Mouse (Mus musculus) stomach, embryonic 16.5 days (tissue): ENCODE data around the gene Senp7. TPM values are rescaled to one million over a fixed set of nuclear protein-coding genes. Genes with fewer than 3 reads are reported as not detected.
"Not testable (repeated sequence)": the region's sequence is repeated elsewhere in the genome, so short reads cannot be mapped to it uniquely, and the experiment has no call there.

Experiments
- ATAC-seq: fragments of 200-750 bp; cut with Nextera tagmentation; 2 replicates; pipeline ENCODE4 v1.8.0; 2017; ENCODE audit warnings: moderate number of reproducible peaks, moderate TSS enrichment; ENCODE audit not compliant: insufficient read depth, low FRiP score
- H3K27ac ChIP-seq: fragments of 300-500 bp; sonication (generic); 2 replicates; pipeline ENCODE4 v1.5.1; 2014; ENCODE audit warnings: low read length
- H3K27me3 ChIP-seq: fragments of 300-500 bp; sonication (generic); 2 replicates; pipeline ENCODE4 v1.6.1; 2014; ENCODE audit warnings: low read length, control low read depth, mixed read lengths; ENCODE audit not compliant: control insufficient read depth, insufficient read depth
- H3K36me3 ChIP-seq: fragments of 300-500 bp; sonication (generic); 2 replicates; pipeline ENCODE4 v1.6.1; 2014; ENCODE audit warnings: low read length; ENCODE audit not compliant: control insufficient read depth, insufficient read depth
- H3K4me1 ChIP-seq: fragments of 300-500 bp; sonication (generic); 2 replicates; pipeline ENCODE4 v1.6.1; 2014; ENCODE audit warnings: low read length, control low read depth, mixed read lengths; ENCODE audit not compliant: control insufficient read depth, insufficient read depth
- H3K4me2 ChIP-seq: fragments of 300-500 bp; sonication (generic); 2 replicates; pipeline ENCODE4 v1.6.1; 2014; ENCODE audit warnings: low read depth, low read length, mixed read lengths
- H3K4me3 ChIP-seq: fragments of 300-500 bp; sonication (generic); replicated peaks from 2 replicates; pipeline ENCODE4 v1.5.1; 2014; ENCODE audit warnings: mild to moderate bottlenecking, low read length
- H3K9ac ChIP-seq: fragments of 300-500 bp; sonication (generic); 2 replicates; pipeline ENCODE4 v1.6.1; 2014; ENCODE audit warnings: low read length
- H3K9me3 ChIP-seq: fragments of 300-500 bp; sonication (generic); replicated peaks from 2 replicates; pipeline ENCODE4 v1.6.1; 2016; ENCODE audit warnings: low read length, control low read depth; ENCODE audit not compliant: control insufficient read depth
- WGBS: fragments of 180-500 bp; shearing (Covaris S2); extraction: QIAGEN DNeasy Blood & Tissue Kit; methylation state at CpG from one replicate; pipeline ENCODE4 v1.1.7; 2014; 5-methylcytosine and 5-hydroxymethylcytosine counted together
- polyA plus RNA-seq: library from polyadenylated mRNA; unstranded; fragments of >200 nt; fragmentation: Nextera tagmentation; extraction: Ambion mirVana; gene quantifications from 2 replicates; pipeline ENCODE4 v1.2.1, GENCODE M21; 2015

The Senp7 gene
- polyA plus RNA-seq, 1 experiment from 2014 or later, result 27.0 TPM

DNA sequence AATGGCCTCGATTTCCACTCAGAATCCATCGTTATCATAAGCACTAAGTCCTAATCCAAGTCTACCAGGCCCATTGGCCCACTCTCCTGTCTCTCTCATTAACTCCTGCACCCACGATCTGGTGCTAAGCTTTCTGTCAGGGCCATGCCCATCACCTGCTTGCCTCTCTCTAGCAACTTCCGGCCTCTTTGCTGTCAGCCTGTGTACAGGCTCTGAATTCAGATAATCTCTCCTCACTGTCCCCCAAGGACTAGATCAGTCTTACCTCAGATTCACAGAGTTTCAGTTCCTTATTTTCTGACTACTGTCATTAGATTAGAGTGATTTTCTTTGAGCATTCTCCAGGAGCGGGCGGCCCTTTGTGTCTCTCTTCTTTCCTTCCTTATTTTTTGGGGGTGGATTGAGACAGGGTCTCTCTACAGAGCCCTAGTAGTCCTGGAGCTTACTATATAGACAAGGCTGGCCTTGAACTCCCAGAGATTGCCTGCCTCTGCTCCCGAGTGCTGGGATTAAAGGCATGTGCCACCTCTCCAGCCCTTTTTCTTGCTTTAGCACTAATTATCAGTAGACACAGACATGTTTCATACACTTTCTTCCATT, 14.0 kb downstream of the Senp7 start:
- 72% methylated on average over 7 of the region's 7 CpGs for WGBS
- Histone ChIP-seq H3K27me3 (no peaks in the 10 kb centered on the region), H3K27ac (no peak overlapping the region), H3K4me2 (no peak overlapping the region), H3K9me3 (no peaks in the 10 kb centered on the region), H3K4me1 (no peaks in the 10 kb centered on the region), H3K9ac (no peak overlapping the region), H3K4me3 (no peak overlapping the region), H3K36me3 (no peaks in the 10 kb centered on the region)
- ATAC-seq, result no peak

DNA sequence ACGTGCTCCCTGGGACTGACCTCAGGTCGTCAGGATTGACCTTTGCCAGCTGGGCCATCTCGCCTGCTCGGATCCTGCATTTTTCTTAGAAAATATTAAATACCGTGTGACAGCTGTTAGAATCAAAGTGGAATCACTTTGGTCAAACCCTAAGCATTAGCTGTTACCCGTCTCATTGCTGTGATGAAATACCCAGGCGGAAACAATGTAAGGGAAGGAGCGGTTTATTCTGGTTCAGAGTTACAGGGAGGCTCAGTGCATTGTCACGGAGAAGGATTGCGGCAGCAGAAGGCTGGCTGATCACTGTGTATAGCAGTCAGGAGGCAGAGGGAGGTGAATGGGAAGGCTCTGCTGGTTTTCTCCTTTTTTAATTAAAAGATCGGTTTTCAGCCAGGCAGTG, 14.8 kb downstream of the Senp7 start:
- ATAC-seq, result no peak
- 57% methylated on average over 11 of the region's 11 CpGs for WGBS

DNA sequence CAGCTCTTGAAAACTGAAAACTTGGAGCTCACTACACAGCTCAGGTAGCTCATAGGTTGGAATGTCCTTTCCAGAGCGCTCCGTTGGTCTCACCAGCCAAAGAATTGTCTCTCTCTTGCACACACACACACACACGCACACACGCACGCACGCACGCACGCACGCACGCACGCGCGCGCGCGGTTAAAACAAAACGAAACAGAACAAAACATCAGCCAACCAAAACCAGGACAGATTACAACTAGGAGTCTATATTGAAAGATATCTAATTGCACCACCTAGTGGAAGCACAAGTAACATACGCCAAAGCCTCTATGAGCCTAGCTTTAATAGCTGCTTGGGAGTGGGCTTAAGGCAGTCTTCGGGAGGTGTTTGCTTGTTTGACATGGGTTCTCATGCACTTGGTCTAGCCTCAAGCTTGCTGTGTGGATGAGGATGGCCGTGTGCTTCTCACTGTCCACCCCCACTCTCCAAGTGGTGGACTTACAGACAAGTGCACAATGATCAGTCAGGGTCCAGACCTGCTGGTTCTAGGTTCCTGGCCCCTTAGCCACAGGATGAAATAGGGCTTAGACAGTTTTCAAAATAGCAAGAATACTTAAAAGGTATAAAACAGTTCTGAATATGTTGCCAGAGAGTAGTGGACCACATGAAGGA, 16.3 kb downstream of the Senp7 start:
- Histone ChIP-seq H3K9ac (peak overlapping the region; percentile 71), H3K27me3 (no peaks in the 10 kb centered on the region), H3K27ac (0 out of 2 replicates have a peak overlapping the region, but pooled peaks have one; percentile 38), H3K9me3 (no peaks in the 10 kb centered on the region), H3K36me3 (no peaks in the 10 kb centered on the region), H3K4me1 (no peaks in the 10 kb centered on the region), H3K4me2 (peak overlapping the region; percentile 58), H3K4me3 (peak overlapping the region; percentile 55)
- peak; percentile 79 for ATAC-seq
- 3% methylated on average over 20 of the region's 20 CpGs for WGBS

More for the DNA sequence above, 14.8 kb downstream of the Senp7 start:
- no peaks in the 10 kb centered on the region for H3K36me3 ChIP-seq
- H3K27ac ChIP-seq, result no peak overlapping the region
- no peaks in the 10 kb centered on the region for H3K27me3 ChIP-seq
- H3K4me1 ChIP-seq, result no peaks in the 10 kb centered on the region
- H3K4me2 ChIP-seq, result no peak overlapping the region
- H3K9ac ChIP-seq, result no peak overlapping the region
- H3K9me3 ChIP-seq, result no peaks in the 10 kb centered on the region
- H3K4me3 ChIP-seq, result no peak overlapping the region

DNA sequence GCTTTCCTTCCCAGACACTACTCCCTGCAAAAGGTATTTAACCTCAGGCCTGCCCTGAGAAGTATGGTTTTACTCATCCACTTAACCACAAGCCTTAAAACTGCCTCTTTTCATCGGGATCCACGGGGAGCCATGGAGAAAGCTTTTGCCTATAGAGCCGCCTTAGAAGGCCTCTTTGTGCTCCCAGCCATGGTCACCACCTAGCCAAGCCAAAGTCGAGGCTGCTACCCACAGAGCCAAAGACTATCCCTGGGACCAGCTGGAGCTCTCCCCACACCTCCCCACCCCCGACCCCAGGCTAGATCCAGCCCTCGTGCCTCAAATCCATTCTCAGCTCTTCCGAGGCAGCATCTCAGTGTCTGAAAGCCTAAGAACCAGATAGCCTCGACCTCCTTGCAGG, 18.0 kb downstream of the Senp7 start:
- no peak overlapping the region for H3K4me3 ChIP-seq
- no peaks in the 10 kb centered on the region for H3K9me3 ChIP-seq
- WGBS, result 59% methylated on average over 8 of the region's 8 CpGs
- no peak overlapping the region for H3K4me2 ChIP-seq
- H3K36me3 ChIP-seq, result no peaks in the 10 kb centered on the region
- no peak overlapping the region for H3K27ac ChIP-seq
- no peak overlapping the region for H3K9ac ChIP-seq
- no peaks in the 10 kb centered on the region for H3K27me3 ChIP-seq
- ATAC-seq, result no peak
- no peaks in the 10 kb centered on the region for H3K4me1 ChIP-seq

DNA sequence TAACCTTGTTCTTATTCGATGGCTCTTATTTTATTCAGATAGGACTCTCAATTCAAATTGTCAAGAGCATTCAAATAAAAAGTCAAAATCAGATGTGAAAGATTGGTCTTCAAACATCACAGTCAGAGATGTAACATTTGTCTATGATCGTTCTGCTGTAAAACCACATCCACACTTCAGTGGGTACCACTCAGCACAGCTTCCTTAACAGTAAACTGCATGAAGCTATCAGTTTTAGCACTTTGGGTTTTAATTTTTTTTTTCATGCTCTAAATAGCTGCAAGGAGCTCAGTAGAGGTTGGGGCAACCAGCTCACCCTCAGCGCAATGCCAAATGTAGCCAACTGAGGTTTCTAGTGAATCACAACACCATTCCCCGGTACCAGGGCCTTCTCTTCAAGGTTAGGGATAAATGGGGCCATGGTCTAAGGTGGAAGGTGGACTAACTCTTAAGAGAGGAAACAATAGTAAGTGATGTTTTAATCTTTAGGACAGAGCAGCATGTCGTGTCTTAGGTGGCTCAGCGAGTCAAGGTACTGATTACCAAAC, 20.5 kb downstream of the Senp7 start:
- Histone ChIP-seq H3K27me3 (no peaks in the 10 kb centered on the region), H3K9ac (no peak overlapping the region), H3K9me3 (no peaks in the 10 kb centered on the region), H3K27ac (no peak overlapping the region), H3K4me3 (no peak overlapping the region), H3K4me2 (no peak overlapping the region), H3K4me1 (no peaks in the 10 kb centered on the region), H3K36me3 (no peaks in the 10 kb centered on the region)
- WGBS, result 87% methylated on average over 6 of the region's 6 CpGs
- no peak for ATAC-seq

DNA sequence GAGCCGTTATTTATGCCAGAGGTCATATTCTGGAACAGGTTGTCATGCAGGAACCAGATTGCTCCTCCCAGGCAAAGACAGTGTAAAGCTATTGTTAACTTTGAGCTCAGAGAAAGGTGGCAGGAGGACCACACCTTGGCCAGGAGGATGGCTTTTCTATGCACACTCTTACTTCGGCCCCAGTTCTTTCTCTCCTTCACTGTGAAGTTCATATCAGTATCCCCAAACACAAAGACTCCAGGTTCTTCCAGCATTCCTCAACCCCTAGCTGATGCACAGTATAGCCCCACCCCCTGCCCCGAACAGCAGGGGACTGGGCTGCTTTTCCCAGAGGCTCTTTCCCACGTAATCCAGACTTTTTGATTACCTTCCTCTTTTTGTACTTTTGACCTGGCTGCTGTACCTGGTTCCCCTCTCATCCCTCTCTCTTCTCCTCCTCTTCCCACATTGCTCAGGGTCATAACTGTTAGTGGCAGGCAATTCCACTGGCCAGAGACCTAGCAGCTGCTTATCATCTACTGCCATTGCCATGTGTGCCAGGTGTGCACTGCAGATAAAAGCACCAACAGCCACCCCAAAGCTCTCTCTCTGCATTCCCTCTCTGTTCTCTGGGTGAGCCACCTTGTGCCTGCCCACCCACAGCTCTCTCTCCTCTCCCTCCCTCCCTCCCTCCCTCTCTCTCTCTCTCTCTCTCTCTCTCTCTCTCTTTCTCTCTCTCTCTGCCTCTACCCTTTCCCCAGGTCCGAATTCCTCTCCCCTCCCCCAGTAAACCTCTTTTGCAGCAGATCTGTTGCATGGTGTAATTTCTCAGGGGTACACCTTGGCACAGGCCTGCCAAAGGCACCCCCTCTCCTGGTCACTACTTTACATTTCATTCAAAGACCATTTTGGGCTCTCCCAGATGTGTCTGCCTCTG, 23.4 kb downstream of the Senp7 start:
- H3K4me1 ChIP-seq, result peaks cover 4% of the 10 kb centered on the region
- no peaks in the 10 kb centered on the region for H3K36me3 ChIP-seq
- ATAC-seq, result peak; percentile 68
- no peaks in the 10 kb centered on the region for H3K9me3 ChIP-seq
- H3K27ac ChIP-seq, result no peak overlapping the region
- H3K27me3 ChIP-seq, result no peaks in the 10 kb centered on the region
- H3K4me3 ChIP-seq, result no peak overlapping the region
- no peak overlapping the region for H3K9ac ChIP-seq
- 39% methylated on average over 5 of the region's 5 CpGs for WGBS
- no peak overlapping the region for H3K4me2 ChIP-seq

DNA sequence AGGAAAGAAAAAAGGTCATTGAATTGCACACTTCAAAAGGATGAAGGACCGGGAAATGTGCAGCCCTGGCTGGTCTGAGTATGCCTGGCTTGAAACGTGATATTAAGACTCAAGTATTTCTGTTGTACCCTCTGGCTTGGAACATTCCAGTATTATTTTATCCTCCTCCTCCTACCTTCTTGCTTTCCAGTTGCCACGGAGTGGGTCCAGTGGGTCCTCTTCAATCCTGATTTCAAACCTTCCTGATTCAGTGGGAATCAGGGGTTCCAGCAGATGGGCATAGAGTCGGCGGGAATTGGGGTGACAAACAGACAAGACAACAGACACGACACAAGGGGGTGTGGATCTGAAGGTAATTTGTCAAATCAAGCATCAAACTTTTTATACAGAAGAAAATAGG, 24.4 kb downstream of the Senp7 start:
- 83% methylated on average over 6 of the region's 6 CpGs for WGBS
- peaks cover 8% of the 10 kb centered on the region for H3K4me1 ChIP-seq

DNA sequence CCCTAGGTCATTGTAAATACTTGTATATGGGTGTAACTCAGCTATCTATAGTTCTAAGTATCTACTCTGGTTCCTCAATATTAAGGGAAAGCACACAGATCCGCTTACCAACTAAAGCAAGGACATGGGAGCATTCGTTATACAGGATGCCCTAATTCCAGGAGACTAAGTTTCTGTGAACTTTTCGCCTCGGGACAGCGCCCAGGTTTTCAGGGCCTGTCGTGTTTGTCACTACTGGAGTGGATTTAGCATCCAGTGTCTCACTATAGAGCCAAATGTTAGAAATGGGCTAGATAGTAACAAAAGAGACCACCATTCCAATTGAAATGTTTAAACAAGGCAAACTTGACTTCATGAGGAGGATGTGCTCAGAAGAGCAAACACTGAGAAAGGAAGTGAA, 25.0 kb downstream of the Senp7 start:
- ATAC-seq, H3K4me1 ChIP-seq, H3K9me3 ChIP-seq, H3K4me2 ChIP-seq, H3K9ac ChIP-seq, H3K27ac ChIP-seq, H3K4me3 ChIP-seq, H3K36me3 ChIP-seq, H3K27me3 ChIP-seq: not testable (repeated sequence)
- 86% methylated on average over 6 of the region's 6 CpGs for WGBS

More for the DNA sequence above, 24.4 kb downstream of the Senp7 start:
- H3K36me3 ChIP-seq, result no peaks in the 10 kb centered on the region
- H3K9ac ChIP-seq, result no peak overlapping the region
- H3K27ac ChIP-seq, result no peak overlapping the region
- no peak overlapping the region for H3K4me3 ChIP-seq
- H3K4me2 ChIP-seq, result no peak overlapping the region
- H3K27me3 ChIP-seq, result no peaks in the 10 kb centered on the region
- no peaks in the 10 kb centered on the region for H3K9me3 ChIP-seq
- no peak for ATAC-seq

DNA sequence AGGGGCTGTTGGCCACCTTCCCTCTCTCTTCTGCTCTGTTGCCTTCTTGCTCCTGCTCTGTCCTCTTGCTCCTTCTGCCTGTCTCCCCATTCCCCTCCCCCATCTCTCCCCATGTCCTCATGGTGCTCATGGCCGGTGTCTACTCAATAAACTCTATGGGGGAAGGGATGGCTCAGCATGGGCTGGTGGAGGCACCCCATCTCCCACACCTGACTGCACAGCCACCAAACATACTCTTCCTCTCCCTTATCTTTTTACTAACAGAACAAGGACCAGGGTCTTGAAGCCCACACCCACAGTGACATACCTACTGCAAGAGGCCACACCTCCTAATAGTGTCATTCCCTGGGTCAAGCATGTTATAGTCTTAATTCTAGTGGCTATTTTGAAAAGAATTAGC, 26.0 kb downstream of the Senp7 start:
- Histone ChIP-seq H3K4me3 (no peak overlapping the region), H3K27me3 (no peaks in the 10 kb centered on the region), H3K4me1 (peaks cover 8% of the 10 kb centered on the region), H3K9me3 (no peaks in the 10 kb centered on the region), H3K9ac (no peak overlapping the region), H3K27ac (no peak overlapping the region), H3K4me2 (no peak overlapping the region), H3K36me3 (no peaks in the 10 kb centered on the region)
- ATAC-seq, result no peak
- 91% methylated on average over 1 of the region's 1 CpGs for WGBS
